Mouse (Mus musculus): ENCODE data around the gene Utrn.

DNA sequence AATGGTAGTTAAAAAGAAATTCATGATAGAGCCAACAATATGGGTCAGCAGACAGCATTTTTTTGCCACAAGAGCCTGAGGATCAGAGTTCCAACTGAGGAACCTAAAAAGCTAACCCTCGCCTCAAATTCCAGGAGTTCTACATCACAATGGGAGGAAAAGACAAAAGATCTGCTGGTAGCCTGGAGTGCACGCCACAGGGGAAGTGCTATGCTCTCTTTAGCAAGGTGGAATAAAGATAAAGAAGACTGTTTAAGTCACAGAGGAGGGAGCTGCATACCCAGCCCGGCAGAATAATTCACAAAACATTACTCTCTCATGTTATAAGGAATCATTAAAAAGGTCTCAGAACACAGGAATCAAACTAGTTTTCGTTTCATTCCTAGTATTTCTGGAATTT is 296.4 kb downstream of the Utrn start:
- TF ChIP-seq EP300 (IDR thresholded peaks at IDR 0.05; ENCODE audit: low read depth) (no peak), CTCF (IDR thresholded peaks at IDR 0.05; ENCODE audit: low read depth) (no peak)
